Mouse (Mus musculus) kidney, embryonic 15.5 days (tissue): Measurements from ENCODE around the gene Gstp2. TPM values are rescaled to one million over a fixed set of nuclear protein-coding genes. Genes with fewer than 3 reads are reported as not detected.

Experiments
- ATAC-seq: fragments of 200-750 bp; cut with Nextera tagmentation; replicated peaks from 2 replicates; pipeline ENCODE4 v1.8.0; 2017; ENCODE audit warnings: moderate TSS enrichment; ENCODE audit not compliant: low FRiP score
- H3K27ac ChIP-seq: fragments of 300-500 bp; sonication (generic); 2 replicates; pipeline ENCODE4 v1.5.1; 2015; ENCODE audit warnings: mild to moderate bottlenecking, inconsistent platforms
- H3K27me3 ChIP-seq: fragments of 300-500 bp; sonication (generic); 2 replicates; pipeline ENCODE4 v1.6.1; 2015; ENCODE audit warnings: inconsistent platforms
- H3K36me3 ChIP-seq: fragments of 300-500 bp; sonication (generic); 2 replicates; pipeline ENCODE4 v1.6.1; 2015; ENCODE audit warnings: inconsistent platforms
- H3K4me1 ChIP-seq: fragments of 300-500 bp; sonication (generic); 2 replicates; pipeline ENCODE4 v1.6.1; 2015; ENCODE audit warnings: inconsistent platforms
- H3K4me2 ChIP-seq: fragments of 300-500 bp; sonication (generic); 2 replicates; pipeline ENCODE4 v1.6.1; 2015; ENCODE audit warnings: moderate library complexity, mild to moderate bottlenecking, inconsistent platforms
- H3K4me3 ChIP-seq: fragments of 300-500 bp; sonication (generic); replicated peaks from 2 replicates; pipeline ENCODE4 v1.5.1; 2015; ENCODE audit warnings: mild to moderate bottlenecking, inconsistent platforms
- H3K9ac ChIP-seq: fragments of 300-500 bp; sonication (generic); 2 replicates; pipeline ENCODE4 v1.6.1; 2015; ENCODE audit warnings: mild to moderate bottlenecking, inconsistent platforms
- H3K9me3 ChIP-seq: fragments of 300-500 bp; sonication (generic); replicated peaks from 2 replicates; pipeline ENCODE4 v1.6.1; 2016; ENCODE audit warnings: inconsistent platforms
- WGBS: fragments of 180-500 bp; shearing (Covaris S2); methylation state at CpG from one replicate; pipeline ENCODE4 v1.1.7; 2015; ENCODE audit warnings: mixed read lengths; 5-methylcytosine and 5-hydroxymethylcytosine counted together
- polyA plus RNA-seq: library from polyadenylated mRNA; unstranded; fragments of >200 nt; fragmentation: Nextera tagmentation; extraction: Ambion mirVana; gene quantifications from 2 replicates; pipeline ENCODE4 v1.2.1, GENCODE M21; 2015

Gene Gstp2
- polyA plus RNA-seq, 1 experiment from 2014 or later, result 2.4 TPM

GRCm38 (mm10) chr19:4000949-4001525, 44.8 kb downstream of the Gstp2 start:
- peak overlapping the region; percentile 80 for H3K9ac ChIP-seq
- peak overlapping the region; percentile 74 for H3K4me3 ChIP-seq
- H3K4me2 ChIP-seq, result peak overlapping the region; percentile 89
- H3K9me3 ChIP-seq, result no peaks in the 10 kb centered on the region
- 11% methylated on average over 17 of the region's 17 CpGs for WGBS
- H3K4me1 ChIP-seq, result peaks cover 51% of the 10 kb centered on the region
- H3K27ac ChIP-seq, result peak overlapping the region; percentile 98
- ATAC-seq, result peak; percentile 13; the same call in 1 of the 2 replicates
- H3K36me3 ChIP-seq, result peaks cover 14% of the 10 kb centered on the region
- no peaks in the 10 kb centered on the region for H3K27me3 ChIP-seq

- H3K4me2 ChIP-seq, result peak within 1 kb of the TSS; percentile 89
- WGBS, result under 1% methylated on average over 64 of the region's 64 CpGs
- no peaks in the 10 kb centered on the region for H3K27me3 ChIP-seq
- peak within 1 kb of the TSS; percentile 80 for H3K9ac ChIP-seq
- peaks cover 58% of the 10 kb centered on the region for H3K4me1 ChIP-seq
- peak within 1 kb of the TSS; percentile 98 for H3K27ac ChIP-seq
- no peaks in the 10 kb centered on the region for H3K9me3 ChIP-seq
- H3K36me3 ChIP-seq, result peaks cover 8% of the 10 kb centered on the region
- H3K4me3 ChIP-seq, result peak within 1 kb of the TSS; percentile 74
- ATAC-seq, result peak; percentile 92
These were observed 45.5 kb downstream of the Gstp2 start, which contains the start of the genes Nudt8 and Gm49405 for GRCm38 (mm10) chr19:4000119-4000900. Nudt8 (plus strand) TSS chr19:4000580. Gm49405 (plus strand) TSS chr19:4000626.

GRCm38 (mm10) chr19:3999121-3999730, 46.6 kb downstream of the Gstp2 start:
- Histone ChIP-seq H3K27ac (peak overlapping the region; percentile 98; the same call in 1 of the 2 replicates), H3K4me2 (peak overlapping the region; percentile 89), H3K4me1 (peaks cover 64% of the 10 kb centered on the region), H3K9ac (peak overlapping the region; percentile 46; the same call in 1 of the 2 replicates), H3K4me3 (peak overlapping the region; percentile 74), H3K36me3 (no peaks in the 10 kb centered on the region), H3K27me3 (no peaks in the 10 kb centered on the region), H3K9me3 (no peaks in the 10 kb centered on the region)
- ATAC-seq, result no peak
- 77% methylated on average over 9 of the region's 9 CpGs for WGBS

GRCm38 (mm10) chr19:3998335-3998734, 47.5 kb downstream of the Gstp2 start:
- 64% methylated on average over 8 of the region's 8 CpGs for WGBS
- Histone ChIP-seq H3K9ac (no peak overlapping the region), H3K36me3 (no peaks in the 10 kb centered on the region), H3K4me2 (no peak overlapping the region), H3K4me1 (peaks cover 64% of the 10 kb centered on the region), H3K27me3 (no peaks in the 10 kb centered on the region), H3K4me3 (no peak overlapping the region), H3K27ac (no peak overlapping the region), H3K9me3 (no peaks in the 10 kb centered on the region)
- ATAC-seq, result no peak

GRCm38 (mm10) chr19:3997231-3997630, 48.6 kb downstream of the Gstp2 start:
- ATAC-seq, result no peak
- no peak overlapping the region for H3K9ac ChIP-seq
- H3K27ac ChIP-seq, result no peak overlapping the region
- peaks cover 64% of the 10 kb centered on the region for H3K4me1 ChIP-seq
- WGBS, result 42% methylated on average over 8 of the region's 8 CpGs
- H3K9me3 ChIP-seq, result no peaks in the 10 kb centered on the region
- no peaks in the 10 kb centered on the region for H3K27me3 ChIP-seq
- H3K4me3 ChIP-seq, result no peak overlapping the region
- H3K36me3 ChIP-seq, result no peaks in the 10 kb centered on the region
- H3K4me2 ChIP-seq, result no peak overlapping the region

GRCm38 (mm10) chr19:3996747-3997146, 49.1 kb downstream of the Gstp2 start:
- H3K4me1 ChIP-seq, result peaks cover 60% of the 10 kb centered on the region
- ATAC-seq, result no peak
- 0 out of 2 replicates have a peak overlapping the region, but pooled peaks have one; percentile 59 for H3K27ac ChIP-seq
- no peaks in the 10 kb centered on the region for H3K27me3 ChIP-seq
- H3K9ac ChIP-seq, result no peak overlapping the region
- no peak overlapping the region for H3K4me3 ChIP-seq
- WGBS, result 76% methylated on average over 8 of the region's 8 CpGs
- no peaks in the 10 kb centered on the region for H3K9me3 ChIP-seq
- H3K36me3 ChIP-seq, result no peaks in the 10 kb centered on the region
- no peak overlapping the region for H3K4me2 ChIP-seq

- Histone ChIP-seq H3K36me3 (no peaks in the 10 kb centered on the region), H3K9me3 (no peaks in the 10 kb centered on the region), H3K4me3 (no peak overlapping the region), H3K9ac (no peak overlapping the region), H3K27ac (peak overlapping the region; percentile 59; the same call in 1 of the 2 replicates), H3K4me1 (peaks cover 54% of the 10 kb centered on the region), H3K27me3 (no peaks in the 10 kb centered on the region), H3K4me2 (no peak overlapping the region)
- WGBS, result 45% methylated on average over 7 of the region's 7 CpGs
- no peak for ATAC-seq
These were observed 49.7 kb downstream of the Gstp2 start for GRCm38 (mm10) chr19:3996106-3996505.

GRCm38 (mm10) chr19:3995505-3995904, 50.3 kb downstream of the Gstp2 start:
- 60% methylated on average over 3 of the region's 3 CpGs for WGBS
- Histone ChIP-seq H3K4me2 (no peak overlapping the region), H3K36me3 (no peaks in the 10 kb centered on the region), H3K27me3 (no peaks in the 10 kb centered on the region), H3K9ac (no peak overlapping the region), H3K9me3 (no peaks in the 10 kb centered on the region), H3K4me3 (no peak overlapping the region), H3K4me1 (peaks cover 56% of the 10 kb centered on the region), H3K27ac (peak overlapping the region; percentile 59)
- no peak for ATAC-seq

- 37% methylated on average over 6 of the region's 6 CpGs for WGBS
- peak overlapping the region; percentile 59; the same call in 1 of the 2 replicates for H3K27ac ChIP-seq
- no peak overlapping the region for H3K4me3 ChIP-seq
These were observed 50.9 kb downstream of the Gstp2 start for GRCm38 (mm10) chr19:3994932-3995331.

GRCm38 (mm10) chr19:3992416-3992815, 53.4 kb downstream of the Gstp2 start, which contains the start of gene Tbx10:
Tbx10 (plus strand) TSS chr19:3992752.
- no peaks in the 10 kb centered on the region for H3K27me3 ChIP-seq
- 58% methylated on average over 5 of the region's 5 CpGs for WGBS
- H3K36me3 ChIP-seq, result peaks cover 6% of the 10 kb centered on the region; the same call in 1 of the 2 replicates
- no peak for ATAC-seq
- no peak within 1 kb of the TSS for H3K27ac ChIP-seq
- no peak within 1 kb of the TSS for H3K9ac ChIP-seq
- peaks cover 40% of the 10 kb centered on the region for H3K4me1 ChIP-seq
- no peak within 1 kb of the TSS for H3K4me2 ChIP-seq
- no peaks in the 10 kb centered on the region for H3K9me3 ChIP-seq
- no peak within 1 kb of the TSS for H3K4me3 ChIP-seq

More at GRCm38 (mm10) chr19:3994932-3995331, 50.9 kb downstream of the Gstp2 start:
- H3K4me1 ChIP-seq, result peaks cover 56% of the 10 kb centered on the region
- H3K9me3 ChIP-seq, result no peaks in the 10 kb centered on the region
- no peak for ATAC-seq
- H3K9ac ChIP-seq, result no peak overlapping the region
- no peaks in the 10 kb centered on the region for H3K36me3 ChIP-seq
- no peak overlapping the region for H3K4me2 ChIP-seq
- no peaks in the 10 kb centered on the region for H3K27me3 ChIP-seq

- Histone ChIP-seq H3K4me2 (no peak overlapping the region), H3K27ac (no peak overlapping the region), H3K4me3 (no peak overlapping the region), H3K9ac (no peak overlapping the region), H3K36me3 (peaks cover 6% of the 10 kb centered on the region; the same call in 1 of the 2 replicates), H3K9me3 (no peaks in the 10 kb centered on the region), H3K27me3 (no peaks in the 10 kb centered on the region), H3K4me1 (peaks cover 40% of the 10 kb centered on the region)
- WGBS, result 84% methylated on average over 3 of the region's 3 CpGs
- no peak for ATAC-seq
These were observed 53.9 kb downstream of the Gstp2 start for GRCm38 (mm10) chr19:3991966-3992365.

GRCm38 (mm10) chr19:3991562-3991961, 54.3 kb downstream of the Gstp2 start:
- no peak overlapping the region for H3K27ac ChIP-seq
- no peaks in the 10 kb centered on the region for H3K27me3 ChIP-seq

More at GRCm38 (mm10) chr19:3991562-3991961, 54.3 kb downstream of the Gstp2 start:
- 89% methylated on average over 3 of the region's 3 CpGs for WGBS
- peaks cover 40% of the 10 kb centered on the region for H3K4me1 ChIP-seq
- ATAC-seq, result no peak
- H3K9me3 ChIP-seq, result no peaks in the 10 kb centered on the region
- no peak overlapping the region for H3K4me3 ChIP-seq
- H3K4me2 ChIP-seq, result no peak overlapping the region
- peaks cover 6% of the 10 kb centered on the region; the same call in 1 of the 2 replicates for H3K36me3 ChIP-seq
- no peak overlapping the region for H3K9ac ChIP-seq
